Mouse (Mus musculus) midbrain, embryonic 10.5 days (tissue): Measurements from ENCODE around the gene Zbtb8os. TPM values are rescaled to one million over a fixed set of nuclear protein-coding genes. Genes with fewer than 3 reads are reported as not detected.
A peak's percentile ranks its signal among the peaks of the same experiment; 100 is the strongest.

ENCODE experiments used
- DNase-seq: peaks from one replicate; pipeline ENCODE4 v3.0.0-alpha.2; 2017; ENCODE audit warnings: low spot score
- H3K27ac ChIP-seq: fragments of 300-500 bp; sonication (generic); replicated peaks from 2 replicates; pipeline ENCODE4 v1.5.1; 2016; ENCODE audit warnings: mild to moderate bottlenecking
- H3K27me3 ChIP-seq: fragments of 300-500 bp; sonication (generic); 2 replicates; pipeline ENCODE4 v1.6.1; 2016; ENCODE audit warnings: low read depth, mild to moderate bottlenecking; ENCODE audit not compliant: poor library complexity, severe bottlenecking
- H3K36me3 ChIP-seq: fragments of 300-500 bp; sonication (generic); 2 replicates; pipeline ENCODE4 v1.6.1; 2016; ENCODE audit warnings: mild to moderate bottlenecking, moderate library complexity
- H3K4me1 ChIP-seq: fragments of 300-500 bp; sonication (generic); 2 replicates; pipeline ENCODE4 v1.6.1; 2016
- H3K4me3 ChIP-seq: fragments of 300-500 bp; sonication (generic); 2 replicates; pipeline ENCODE4 v1.5.1; 2016; ENCODE audit warnings: mild to moderate bottlenecking, moderate library complexity
- H3K9me3 ChIP-seq: fragments of 300-500 bp; sonication (generic); replicated peaks from 2 replicates; pipeline ENCODE4 v1.6.1; 2016; ENCODE audit warnings: mild to moderate bottlenecking
- WGBS: fragments of 180-500 bp; shearing (Covaris S2); methylation state at CpG from one replicate; pipeline ENCODE4 v1.1.7; 2016; 5-methylcytosine and 5-hydroxymethylcytosine counted together
- polyA plus RNA-seq: library from polyadenylated mRNA; unstranded; fragments of >200 nt; fragmentation: Nextera tagmentation; extraction: Ambion mirVana; gene quantifications from 2 replicates; pipeline ENCODE4 v1.2.1, GENCODE M21; 2016

The Zbtb8os gene
- polyA plus RNA-seq = 48.3 and 49.6 TPM in 2 replicates

- WGBS = under 1% methylated on average over 72 of the region's 73 CpGs
- no peaks in the 10 kb centered on the region for H3K9me3 ChIP-seq
- H3K4me3 ChIP-seq = peak within 1 kb of the TSS; percentile 97
- H3K27ac ChIP-seq = peak within 1 kb of the TSS; percentile 99
- H3K4me1 ChIP-seq = peaks cover 51% of the 10 kb centered on the region
- no peaks in the 10 kb centered on the region for H3K27me3 ChIP-seq
- peaks cover 36% of the 10 kb centered on the region for H3K36me3 ChIP-seq
- peak; percentile 99 for DNase-seq
These were observed at the start of gene Zbtb8os, which contains the start of gene Rbbp4 for GRCm38 (mm10) chr4:129335216-129336074. Zbtb8os (plus strand) TSS chr4:129335695. Rbbp4 (minus strand) TSS chr4:129335370.

DNA sequence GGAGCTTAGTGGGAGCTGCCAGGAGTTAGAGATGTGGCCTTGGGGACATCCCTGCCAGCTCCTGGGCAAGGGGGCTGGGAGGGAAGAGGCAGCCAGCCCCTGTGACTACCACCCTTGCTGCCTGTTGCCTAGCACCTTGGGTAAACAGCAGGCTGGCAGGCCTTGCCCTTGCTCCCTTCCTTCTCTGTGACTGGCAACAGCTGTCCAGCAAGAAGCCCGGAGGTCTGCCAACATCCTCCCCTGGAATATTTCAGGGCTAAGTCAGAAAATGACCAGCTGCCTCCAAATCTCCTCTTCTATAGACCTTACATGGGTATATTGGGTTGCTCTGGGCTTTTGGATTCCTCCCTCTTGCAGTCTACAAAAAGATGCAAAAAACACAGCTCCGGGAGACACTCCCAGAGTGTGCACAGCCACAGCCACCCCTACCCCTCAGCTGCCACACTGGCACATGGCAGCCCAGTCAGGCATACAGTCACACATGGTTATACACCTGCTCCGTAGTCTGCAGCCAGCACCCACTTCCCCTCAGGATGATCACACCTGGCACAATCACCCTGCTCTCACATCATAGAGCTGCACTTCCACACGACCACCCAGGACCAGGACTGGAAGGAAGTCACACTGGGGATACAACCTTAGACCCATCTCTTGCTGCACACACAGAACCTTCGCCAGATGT lies 49.4 kb upstream of the Zbtb8os start:
- Histone ChIP-seq H3K4me3 (peak overlapping the region; percentile 64; the same call in 1 of the 2 replicates), H3K9me3 (no peaks in the 10 kb centered on the region), H3K36me3 (no peaks in the 10 kb centered on the region), H3K4me1 (peaks cover 29% of the 10 kb centered on the region), H3K27ac (no peak overlapping the region), H3K27me3 (peaks cover 50% of the 10 kb centered on the region)
- 73% methylated on average over 5 of the region's 5 CpGs for WGBS
- no peak for DNase-seq

DNA sequence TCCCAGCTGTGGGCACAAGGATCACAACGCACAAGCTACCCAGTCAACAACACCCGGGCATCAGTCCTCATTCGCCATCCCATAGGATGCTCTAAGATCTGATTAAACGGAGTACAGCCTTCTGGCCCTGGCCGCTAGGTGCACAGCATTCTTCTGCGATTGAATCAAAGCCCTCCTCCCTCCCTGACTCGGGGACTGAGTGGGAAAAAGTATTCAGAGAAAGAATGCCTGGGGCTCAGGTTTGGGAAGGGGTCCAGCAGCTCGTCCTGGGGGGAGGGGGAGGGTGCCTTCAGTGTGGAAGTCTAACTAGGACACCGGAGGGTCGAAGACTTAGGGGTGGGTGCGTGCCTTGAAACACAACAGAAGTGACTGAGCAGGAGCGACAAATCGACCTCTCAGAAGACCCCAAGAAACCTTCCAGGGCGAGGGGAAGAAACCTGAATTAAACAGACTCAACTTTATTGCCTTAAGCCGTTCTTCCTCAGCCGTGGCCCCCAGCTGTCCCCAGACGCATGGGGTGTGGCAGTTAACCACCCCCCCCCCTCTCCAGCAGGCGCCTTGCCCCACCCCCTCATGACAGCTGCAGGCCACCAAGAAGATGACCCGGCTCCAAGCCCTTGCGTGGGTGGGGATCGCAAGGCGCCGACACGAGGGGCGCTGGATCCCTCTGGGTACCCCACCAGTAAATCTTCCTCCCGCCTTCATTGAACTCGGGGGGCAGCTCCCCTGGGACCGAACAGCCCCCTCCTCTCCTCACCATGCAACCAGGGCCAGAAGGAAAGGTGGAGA lies 48.6 kb upstream of the Zbtb8os start:
- no peaks in the 10 kb centered on the region for H3K36me3 ChIP-seq
- H3K4me1 ChIP-seq = peaks cover 29% of the 10 kb centered on the region
- H3K9me3 ChIP-seq = no peaks in the 10 kb centered on the region
- H3K4me3 ChIP-seq = peak overlapping the region; percentile 64
- peak overlapping the region; percentile 60 for H3K27ac ChIP-seq
- WGBS = 5% methylated on average over 28 of the region's 28 CpGs
- DNase-seq = peak; percentile 37
- H3K27me3 ChIP-seq = peaks cover 50% of the 10 kb centered on the region

DNA sequence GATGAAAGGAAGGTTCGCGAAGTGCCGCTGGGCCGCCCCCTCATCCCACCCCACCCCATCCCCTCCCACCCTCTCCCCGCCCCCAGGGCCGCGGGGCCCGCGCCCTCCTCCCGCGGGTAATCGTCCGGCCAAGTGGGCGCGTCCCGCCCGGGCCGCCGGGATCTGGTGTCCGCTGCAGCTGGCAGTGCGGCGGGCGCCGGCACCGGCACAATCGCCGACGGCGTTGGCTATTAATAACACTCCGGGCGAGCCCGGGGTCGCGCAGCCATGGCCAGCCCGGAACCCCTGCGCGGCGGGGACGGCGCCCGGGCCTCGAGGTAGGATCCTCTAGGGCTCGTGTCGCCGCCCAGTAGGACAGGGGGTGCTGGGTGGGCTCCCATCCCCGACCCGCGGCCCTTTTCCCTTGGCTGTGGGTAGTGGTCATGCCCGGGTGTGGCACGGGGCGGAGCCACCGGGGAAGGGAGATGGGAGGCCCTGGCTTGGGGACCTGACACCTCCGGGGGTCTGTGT lies 48.0 kb upstream of the Zbtb8os start, which contains the start of gene Sync:
TSS of gene Sync (plus strand) at position 146 of the 510 bp plus-strand sequence.
- under 1% methylated on average over 51 of the region's 53 CpGs for WGBS
- DNase-seq = peak; percentile 44
- H3K27me3 ChIP-seq = peaks cover 54% of the 10 kb centered on the region

GRCm38 (mm10) chr4:129288067-129288466 lies 47.4 kb upstream of the Zbtb8os start:
- no peak for DNase-seq
- 49% methylated on average over 3 of the region's 3 CpGs for WGBS
- Histone ChIP-seq H3K4me3 (peak overlapping the region; percentile 64), H3K27me3 (peaks cover 59% of the 10 kb centered on the region), H3K36me3 (no peaks in the 10 kb centered on the region), H3K4me1 (peaks cover 36% of the 10 kb centered on the region), H3K27ac (no peak overlapping the region), H3K9me3 (no peaks in the 10 kb centered on the region)

More for the DNA sequence above, 48.0 kb upstream of the Zbtb8os start, which contains the start of gene Sync:
- H3K4me3 ChIP-seq = peak within 1 kb of the TSS; percentile 64
- peak within 1 kb of the TSS; percentile 60 for H3K27ac ChIP-seq
- no peaks in the 10 kb centered on the region for H3K9me3 ChIP-seq
- peaks cover 31% of the 10 kb centered on the region for H3K4me1 ChIP-seq
- H3K36me3 ChIP-seq = no peaks in the 10 kb centered on the region

DNA sequence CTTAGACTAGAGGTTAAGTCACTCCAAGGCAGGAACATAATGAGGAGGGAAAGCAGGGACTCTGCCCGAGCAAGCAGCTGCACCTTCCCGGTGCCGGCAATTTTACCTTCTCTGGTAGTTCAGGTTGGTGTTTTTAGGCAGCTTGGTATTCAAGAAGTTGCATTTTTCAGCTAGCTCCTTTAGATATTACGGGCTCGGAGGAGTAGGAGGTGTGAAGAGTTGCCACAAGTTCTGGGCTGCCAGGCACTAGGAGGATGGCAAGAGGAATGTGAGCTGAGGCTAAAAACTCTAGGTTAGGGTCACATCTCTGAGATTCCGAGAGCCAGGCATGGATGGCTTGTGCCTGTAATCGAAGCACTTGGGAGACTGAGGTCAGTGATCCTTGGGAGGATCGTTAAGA lies 45.8 kb upstream of the Zbtb8os start:
- Histone ChIP-seq H3K27ac (no peak overlapping the region), H3K4me3 (no peak overlapping the region), H3K9me3 (no peaks in the 10 kb centered on the region), H3K4me1 (peaks cover 48% of the 10 kb centered on the region), H3K36me3 (no peaks in the 10 kb centered on the region), H3K27me3 (peaks cover 73% of the 10 kb centered on the region)
- DNase-seq = no peak
- WGBS = 87% methylated on average over 8 of the region's 8 CpGs

- 67% methylated on average over 7 of the region's 7 CpGs for WGBS
- H3K4me1 ChIP-seq = peaks cover 28% of the 10 kb centered on the region
These were observed 42.7 kb upstream of the Zbtb8os start for GRCm38 (mm10) chr4:129292831-129293230.

GRCm38 (mm10) chr4:129293702-129294101 lies 41.8 kb upstream of the Zbtb8os start:
- 0 out of 2 replicates have a peak overlapping the region, but pooled peaks have one; percentile 4 for H3K4me3 ChIP-seq
- WGBS = 30% methylated on average over 16 of the region's 16 CpGs
- no peaks in the 10 kb centered on the region for H3K36me3 ChIP-seq
- H3K27ac ChIP-seq = no peak overlapping the region; the same call in 1 of the 2 replicates
- DNase-seq = no peak
- peaks cover 35% of the 10 kb centered on the region for H3K27me3 ChIP-seq
- peaks cover 28% of the 10 kb centered on the region for H3K4me1 ChIP-seq
- H3K9me3 ChIP-seq = no peaks in the 10 kb centered on the region

More at GRCm38 (mm10) chr4:129292831-129293230, 42.7 kb upstream of the Zbtb8os start:
- H3K27me3 ChIP-seq = peaks cover 44% of the 10 kb centered on the region
- no peak for DNase-seq
- H3K4me3 ChIP-seq = no peak overlapping the region
- H3K36me3 ChIP-seq = no peaks in the 10 kb centered on the region
- H3K27ac ChIP-seq = no peak overlapping the region
- no peaks in the 10 kb centered on the region for H3K9me3 ChIP-seq

GRCm38 (mm10) chr4:129295188-129295587 lies 40.3 kb upstream of the Zbtb8os start:
- Histone ChIP-seq H3K9me3 (no peaks in the 10 kb centered on the region), H3K36me3 (no peaks in the 10 kb centered on the region), H3K4me3 (no peak overlapping the region), H3K27me3 (peaks cover 23% of the 10 kb centered on the region), H3K4me1 (peaks cover 36% of the 10 kb centered on the region), H3K27ac (no peak overlapping the region)
- DNase-seq = no peak
- WGBS = 91% methylated on average over 2 of the region's 2 CpGs

DNA sequence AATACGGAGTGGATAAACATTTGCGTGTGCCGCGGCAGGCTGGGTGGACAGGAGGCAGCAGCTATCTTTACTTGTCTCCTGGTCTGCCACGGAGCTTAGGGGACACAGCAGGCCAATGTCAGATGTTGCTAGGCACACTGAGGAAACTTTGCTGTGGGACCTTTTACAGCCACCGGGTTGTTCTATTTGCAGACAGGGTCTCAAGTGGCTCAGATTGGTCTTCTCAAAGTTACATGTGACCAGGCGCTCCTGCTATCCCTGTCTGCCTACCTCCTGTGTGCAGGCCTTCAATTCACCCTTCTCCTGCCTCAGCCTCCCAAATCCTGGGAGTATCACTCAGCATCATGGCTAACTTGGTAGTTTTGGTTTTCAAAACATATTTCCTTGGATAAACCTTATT lies 39.4 kb upstream of the Zbtb8os start:
- Histone ChIP-seq H3K4me1 (peaks cover 36% of the 10 kb centered on the region), H3K27ac (no peak overlapping the region), H3K9me3 (no peaks in the 10 kb centered on the region; the same call in 1 of the 2 replicates), H3K27me3 (peaks cover 23% of the 10 kb centered on the region), H3K4me3 (no peak overlapping the region), H3K36me3 (no peaks in the 10 kb centered on the region)
- WGBS = 94% methylated on average over 7 of the region's 7 CpGs
- no peak for DNase-seq

DNA sequence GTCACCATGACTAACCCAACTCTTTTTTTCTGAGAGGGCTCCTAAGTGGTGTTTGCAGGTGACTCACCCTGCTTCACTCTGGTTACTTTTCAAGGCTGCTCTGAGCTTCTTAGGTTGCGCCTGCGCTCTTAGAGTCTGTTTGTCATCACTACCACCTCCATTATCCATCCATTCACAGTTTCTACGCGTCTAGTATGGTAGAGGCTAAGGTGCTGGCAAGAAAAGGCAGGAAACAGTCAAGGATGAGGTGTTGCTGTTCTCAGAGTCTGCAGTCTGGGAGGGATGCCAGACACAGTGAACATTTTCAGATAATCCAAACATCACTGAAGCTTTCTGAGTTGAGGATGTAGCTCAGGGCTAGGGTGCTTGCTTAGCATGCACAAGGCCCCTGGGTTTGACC lies 37.8 kb upstream of the Zbtb8os start:
- WGBS = 94% methylated on average over 4 of the region's 4 CpGs
- peaks cover 17% of the 10 kb centered on the region for H3K27me3 ChIP-seq
- H3K4me1 ChIP-seq = peaks cover 32% of the 10 kb centered on the region
- H3K4me3 ChIP-seq = no peak overlapping the region
- H3K36me3 ChIP-seq = peaks cover 4% of the 10 kb centered on the region; the same call in 1 of the 2 replicates
- H3K27ac ChIP-seq = no peak overlapping the region
- no peak for DNase-seq
- H3K9me3 ChIP-seq = no peaks in the 10 kb centered on the region; the same call in 1 of the 2 replicates

GRCm38 (mm10) chr4:129299121-129299520 lies 36.4 kb upstream of the Zbtb8os start:
- Histone ChIP-seq H3K4me1 (peaks cover 18% of the 10 kb centered on the region), H3K4me3 (no peak overlapping the region), H3K9me3 (no peaks in the 10 kb centered on the region; the same call in 1 of the 2 replicates), H3K27me3 (peaks cover 3% of the 10 kb centered on the region), H3K27ac (no peak overlapping the region), H3K36me3 (peaks cover 8% of the 10 kb centered on the region; the same call in 1 of the 2 replicates)
- no peak for DNase-seq
- 72% methylated on average over 10 of the region's 10 CpGs for WGBS
